Comparison of ENCODE assay signal across 8 mouse cellular contexts in the genomic region with DNA sequence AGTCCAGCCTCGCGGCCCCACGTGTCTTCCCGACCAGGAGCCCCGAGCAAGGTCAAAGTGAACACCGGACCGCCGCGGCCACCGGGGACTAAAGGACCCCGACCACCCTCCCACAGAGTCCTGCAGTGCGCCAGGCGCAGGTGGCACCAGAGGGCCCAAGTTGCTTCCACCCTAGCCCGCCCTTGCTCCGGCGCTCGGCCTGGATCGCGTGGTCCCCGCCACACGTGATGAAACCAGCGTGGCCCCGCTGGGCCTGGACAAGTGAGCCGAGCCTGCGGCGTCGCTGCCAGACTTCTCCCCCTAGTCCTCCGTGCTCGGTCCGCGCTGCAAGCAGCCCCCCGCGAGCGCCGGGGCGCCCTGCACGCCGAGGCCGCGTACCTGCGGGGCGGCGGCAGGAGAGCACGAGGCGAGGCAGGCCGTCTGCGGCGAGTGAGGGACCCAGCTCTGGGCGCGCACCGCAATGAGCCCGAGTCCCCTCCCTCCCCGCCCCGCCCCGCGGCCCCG. TPM values are rescaled to one million over a fixed set of nuclear protein-coding genes. Genes with fewer than 3 reads are reported as not detected.
A peak's percentile ranks its signal among the peaks of the same experiment; 100 is the strongest.
DNase-seq lines count a peak whose midpoint lies in the region; ATAC-seq lines count a peak whose summit lies in the region.

No protein-coding gene starts in this region.

- WGBS in liver, embryonic 12.5 days (ENCODE audit: insufficient replicate concordance) = under 1% methylated on average over 49 of the region's 57 CpGs

- H3K27ac ChIP-seq in liver, embryonic 12.5 days = peak overlapping the region; percentile 97

- H3K36me3 ChIP-seq in liver, embryonic 12.5 days = peaks cover 66% of the 10 kb centered on the region

- peaks cover 72% of the 10 kb centered on the region for H3K4me1 ChIP-seq in liver, embryonic 12.5 days

- peak overlapping the region; percentile 96 for H3K4me3 ChIP-seq in liver, embryonic 12.5 days

- H3K27me3 ChIP-seq in liver, embryonic 12.5 days (replicated peaks) = no peaks in the 10 kb centered on the region

- H3K9me3 ChIP-seq in liver, embryonic 12.5 days (replicated peaks) = no peaks in the 10 kb centered on the region

- H3K9ac ChIP-seq in liver, embryonic 12.5 days = peak overlapping the region; percentile 99

- H3K4me2 ChIP-seq in liver, embryonic 12.5 days = peak overlapping the region; percentile 94

- peak; percentile 46 for ATAC-seq in liver, embryonic 12.5 days
- ATAC-seq in neutrophil, adult 5-6 weeks (ENCODE audit: extremely low read depth, insufficient number of reproducible peaks, low FRiP score, poor library complexity, severe bottlenecking) = peak; percentile 10; the same call in 1 of the 2 replicates

- peak; percentile 35 for DNase-seq in left cerebral cortex, adult 11 months (ENCODE audit: low spot score)
- no peak for DNase-seq in left cerebral cortex, adult 18-20 months (ENCODE audit: low spot score in 2 of 2)
- peak; percentile 74 for DNase-seq in MN1 (ENCODE audit: low spot score)
- DNase-seq in fibroblast of lung, adult 2 months (ENCODE audit: low read depth) = peak; percentile 21
- peak; percentile 74 for DNase-seq in heart, postnatal 4 days
- DNase-seq in spleen, postnatal 36 days (ENCODE audit: low spot score in 2 of 2) = no peak

RNA-seq across cellular contexts. Expression of a gene that starts 0.5 kb away (rescaled TPM):
- 10 to 100 TPM; 88.8 to 95.2 TPM for total RNA-seq in left cerebral cortex, adult 18-20 months (2021)
- 100 to 1,000 TPM; 142 to 148 TPM for total RNA-seq in heart, postnatal 4 days (2021)
- 637 and 645 TPM in 2 replicates for polyA plus RNA-seq in liver, embryonic 12.5 days (2016; fragmentation: Nextera tagmentation; extraction: Ambion mirVana)
- 77.7 and 94.0 TPM in 2 replicates for total RNA-seq in neutrophil, adult 5-6 weeks (2017)

RNA-seq across cellular contexts. Expression of a gene that starts 0.6 kb away (rescaled TPM):
- 100 to 1,000 TPM; 163 to 173 TPM for total RNA-seq in left cerebral cortex, adult 18-20 months (2021)
- 100 to 1,000 TPM; 363 to 379 TPM for total RNA-seq in heart, postnatal 4 days (2021)
- 563 and 590 TPM in 2 replicates for polyA plus RNA-seq in liver, embryonic 12.5 days (2016; fragmentation: Nextera tagmentation; extraction: Ambion mirVana)
- 84.0 and 84.4 TPM in 2 replicates for total RNA-seq in neutrophil, adult 5-6 weeks (2017)

RNA-seq across cellular contexts. Expression of a gene that starts 34.9 kb away (rescaled TPM):
- total RNA-seq in left cerebral cortex, adult 18-20 months (2021) = 10 to 100 TPM; 32.2 to 34.1 TPM
- total RNA-seq in heart, postnatal 4 days (2021) = 10 to 100 TPM; 36.7 to 37.6 TPM
- polyA plus RNA-seq in liver, embryonic 12.5 days (2016; fragmentation: Nextera tagmentation; extraction: Ambion mirVana) = 19.5 TPM in 2 replicates
- 60.2 and 79.3 TPM in 2 replicates for total RNA-seq in neutrophil, adult 5-6 weeks (2017)

RNA-seq across cellular contexts. Expression of a gene that starts 43.6 kb away (rescaled TPM):
- 10 to 100 TPM; 55.3 to 59.4 TPM for total RNA-seq in left cerebral cortex, adult 18-20 months (2021)
- total RNA-seq in heart, postnatal 4 days (2021) = 10 to 100 TPM; 45.8 to 48.8 TPM
- 55.4 and 58.8 TPM in 2 replicates for polyA plus RNA-seq in liver, embryonic 12.5 days (2016; fragmentation: Nextera tagmentation; extraction: Ambion mirVana)
- total RNA-seq in neutrophil, adult 5-6 weeks (2017) = 60.0 and 85.0 TPM in 2 replicates

Comparison
In these comparisons a context has a peak if more than half of its experiments do, and no peak if none do; other contexts are left out.
1. DNase-seq: peak in left cerebral cortex, adult 11 months (single experiment), MN1 (single experiment), fibroblast of lung, adult 2 months (single experiment) and heart, postnatal 4 days (single experiment); none in left cerebral cortex, adult 18-20 months (0 of 2) and spleen, postnatal 36 days (0 of 2).